Mouse (Mus musculus): ENCODE results near the gene Fmo5.

Gene Fmo5

DNA sequence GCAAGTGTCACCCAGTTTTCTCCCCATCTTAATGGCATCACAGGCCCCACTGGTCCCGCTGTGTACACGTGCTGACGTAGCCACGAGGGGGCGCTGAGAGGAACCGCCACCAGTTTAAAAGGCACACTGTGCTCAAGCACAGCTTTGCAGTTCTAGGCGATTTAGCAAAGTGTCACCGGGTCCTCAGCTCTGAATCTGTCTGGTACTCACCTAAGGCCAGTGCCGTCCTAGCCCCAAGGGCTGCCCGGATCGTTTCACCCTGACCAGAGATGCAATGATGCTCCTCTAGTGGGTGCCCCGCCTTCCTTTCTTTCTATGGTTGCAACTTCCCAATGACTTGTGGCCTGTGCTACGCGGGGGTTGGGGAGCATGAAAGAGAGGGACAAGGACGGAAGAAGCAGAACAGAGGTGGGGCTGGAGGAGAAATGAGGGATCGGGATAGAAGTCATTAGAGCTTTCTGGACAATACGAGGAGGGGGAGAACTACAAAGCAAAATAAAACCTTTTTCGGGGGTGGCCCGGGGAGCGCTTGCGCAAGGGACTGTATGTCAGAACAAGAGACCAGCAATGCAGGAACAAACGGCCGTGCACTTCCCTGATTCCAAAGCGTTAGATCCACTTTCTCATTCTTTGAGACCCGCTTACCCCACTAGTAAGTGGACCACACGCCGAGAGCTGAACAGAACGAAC, 52.2 kb downstream of the Fmo5 start:
- DNase-seq (ENCODE audit: low spot score in 2 of 2): peak; percentile 77 to 91

DNA sequence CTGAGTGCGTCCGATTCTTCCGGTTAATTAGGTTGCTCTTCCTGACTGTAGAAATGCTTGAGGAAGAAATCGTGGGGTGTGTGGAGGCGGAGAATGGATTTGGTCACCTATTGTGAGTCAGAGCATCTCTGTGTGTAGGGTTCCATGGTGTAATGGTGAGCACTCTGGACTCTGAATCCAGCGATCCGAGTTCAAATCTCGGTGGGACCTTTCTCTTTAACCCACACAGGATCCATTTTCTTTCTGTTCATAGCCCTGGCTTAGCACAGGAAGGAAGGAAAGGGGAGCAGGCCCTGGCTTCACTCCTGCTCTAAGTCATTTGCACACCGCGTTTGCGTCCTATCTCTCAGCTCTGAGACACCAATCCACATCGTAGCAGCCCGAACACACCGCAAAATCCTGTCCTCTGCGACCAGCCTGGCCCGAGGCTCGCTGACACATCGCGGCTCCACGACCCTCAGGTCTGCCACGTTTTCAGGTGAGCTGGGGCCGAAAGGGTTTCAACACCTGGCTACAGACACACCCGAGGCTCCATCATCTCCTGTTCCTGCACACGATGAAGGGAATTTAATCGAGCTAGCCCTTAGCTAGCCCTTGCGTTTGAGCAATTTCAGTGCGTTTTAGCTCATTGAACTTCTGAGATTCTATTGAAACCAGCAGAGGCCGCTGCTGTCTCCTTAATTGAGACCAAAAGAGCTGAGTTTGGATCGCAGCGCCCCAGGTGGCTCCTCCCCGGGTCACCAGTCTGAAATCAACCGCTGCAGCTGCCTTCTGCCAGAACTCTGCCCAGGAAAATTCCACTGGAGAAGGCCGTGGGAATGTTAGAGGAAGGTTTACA, 52.9 kb downstream of the Fmo5 start:
- DNase-seq (ENCODE audit: low spot score in 2 of 2): peak; percentile 44 to 60

DNA sequence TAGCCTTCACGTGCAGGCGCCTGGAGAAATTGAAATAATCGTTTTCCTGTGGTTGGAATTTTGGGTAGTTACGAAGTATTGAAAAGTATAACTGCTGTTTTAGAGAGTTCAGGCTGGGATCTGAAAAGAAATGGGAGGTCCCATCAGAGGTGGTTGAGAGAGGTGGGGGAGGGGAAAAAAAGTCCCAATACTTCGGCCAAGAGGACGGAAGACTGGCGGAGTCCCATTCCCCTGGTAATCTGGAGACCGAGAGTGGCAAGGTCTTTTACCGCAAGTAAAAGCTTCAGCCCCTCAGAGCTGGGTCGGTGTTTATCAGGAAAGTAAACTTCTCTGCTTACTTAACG, 53.5 kb downstream of the Fmo5 start:
- no peak for DNase-seq (ENCODE audit: low spot score in 2 of 2)

DNA sequence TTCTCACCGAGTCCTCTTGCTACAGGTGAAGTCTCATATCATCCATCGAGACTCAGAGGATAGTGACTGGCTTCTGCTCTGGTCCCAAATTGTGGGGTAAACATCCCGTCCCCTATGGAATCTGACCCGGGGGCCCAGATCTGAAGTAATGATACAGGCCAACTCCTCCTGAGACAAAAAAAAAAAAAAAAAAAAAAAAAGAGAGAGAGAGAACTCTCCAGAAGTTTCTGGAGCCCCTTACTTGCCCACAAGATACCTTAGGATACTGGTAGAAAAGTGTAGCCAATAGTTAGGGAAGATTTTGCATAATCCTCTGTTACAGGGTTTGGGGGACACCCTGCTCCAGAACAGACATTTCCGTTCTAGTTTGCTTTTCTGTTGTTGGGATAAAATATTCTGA, 54.0 kb downstream of the Fmo5 start:
- no peak for DNase-seq (ENCODE audit: low spot score in 2 of 2)

DNA sequence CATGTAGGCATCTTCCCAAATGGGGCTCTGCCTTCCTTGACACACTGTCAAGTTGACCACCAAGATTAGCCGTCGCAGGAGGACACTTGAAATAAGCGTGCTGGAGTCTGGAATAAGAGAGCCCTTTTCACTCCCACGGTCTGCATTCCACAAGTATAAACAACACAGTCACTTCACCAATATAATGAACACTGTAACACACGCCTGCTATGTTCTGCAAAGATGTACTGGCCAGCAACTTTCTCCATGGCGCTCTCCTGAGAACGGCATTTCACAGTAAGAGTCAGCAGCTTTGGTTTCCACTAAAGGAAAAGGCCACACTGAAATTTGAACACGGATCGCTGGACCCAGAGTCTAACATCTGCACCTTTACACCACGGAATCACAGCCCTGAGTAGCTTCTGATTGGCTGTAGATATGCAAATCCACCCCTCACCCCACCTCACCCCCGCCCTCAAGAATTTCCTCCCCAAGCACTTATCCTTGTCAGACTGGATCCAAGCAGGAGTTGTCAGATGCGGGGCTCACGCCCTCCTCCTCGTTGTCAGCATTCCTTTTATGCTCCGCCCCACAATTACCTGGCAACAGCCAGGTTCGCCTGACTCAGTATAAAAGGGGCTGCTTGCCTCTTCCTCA, 55.1 kb downstream of the Fmo5 start:
- DNase-seq (ENCODE audit: low spot score in 2 of 2): no peak

- no peak for DNase-seq (ENCODE audit: low spot score in 2 of 2)
Observed at GRCm38 (mm10) chr3:97686372-97687117, 57.9 kb downstream of the Fmo5 start.

- no peak for DNase-seq (ENCODE audit: low spot score in 2 of 2)
Observed at GRCm38 (mm10) chr3:97689289-97689688, 60.7 kb downstream of the Fmo5 start.

GRCm38 (mm10) chr3:97690590-97690989, 62.0 kb downstream of the Fmo5 start:
- no peak for DNase-seq (ENCODE audit: low spot score in 2 of 2)

DNA sequence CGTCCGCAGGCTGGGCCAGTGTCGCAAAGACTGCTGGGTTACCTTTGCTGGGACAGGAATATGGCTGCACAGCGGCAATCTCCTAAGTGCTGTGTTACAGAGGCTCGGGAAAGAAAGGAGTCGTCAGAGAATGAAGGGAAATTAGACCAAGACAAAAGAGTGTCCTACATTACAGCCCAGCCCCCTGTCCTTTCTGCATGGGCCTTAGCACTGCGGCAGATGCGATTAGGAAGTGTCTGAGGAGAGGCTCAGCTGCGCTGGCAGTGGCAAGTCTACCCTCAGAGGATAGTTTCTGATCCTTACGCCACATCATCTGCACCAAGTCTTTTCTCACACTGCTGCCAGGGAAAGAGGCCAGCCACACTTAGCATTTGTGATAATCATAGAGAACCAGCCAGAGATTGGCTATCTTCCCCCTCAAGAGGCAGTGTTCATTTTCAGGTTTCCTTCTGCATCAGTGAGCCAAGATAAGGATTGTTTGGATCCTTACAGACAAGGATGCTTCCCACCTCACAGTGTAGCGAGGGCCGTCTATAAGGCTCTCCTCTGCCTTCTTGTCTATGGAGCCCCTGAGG, 62.9 kb downstream of the Fmo5 start:
- DNase-seq (ENCODE audit: low spot score in 2 of 2): no peak

DNA sequence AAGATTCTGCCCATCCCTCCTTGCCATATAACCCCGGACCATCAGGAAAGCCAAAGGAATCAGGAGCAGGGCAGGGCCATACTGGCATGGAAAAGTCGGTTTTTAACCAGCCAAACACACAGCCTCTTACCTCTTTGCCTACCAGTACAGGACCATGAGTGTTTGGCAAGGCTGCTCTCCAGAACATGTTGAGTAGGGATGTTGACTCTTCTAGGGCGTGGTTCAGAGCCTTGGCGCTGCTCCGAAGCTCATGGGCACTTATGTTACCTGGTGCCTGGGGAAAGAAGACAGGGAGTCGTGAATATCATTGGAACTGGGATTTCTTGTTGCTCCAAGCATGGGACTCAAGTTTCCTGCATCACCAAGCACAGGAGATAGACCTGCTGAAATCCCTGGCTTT, 65.2 kb downstream of the Fmo5 start:
- no peak for DNase-seq (ENCODE audit: low spot score in 2 of 2)

GRCm38 (mm10) chr3:97696866-97697265, 68.3 kb downstream of the Fmo5 start:
- DNase-seq (ENCODE audit: low spot score in 2 of 2): no peak

DNA sequence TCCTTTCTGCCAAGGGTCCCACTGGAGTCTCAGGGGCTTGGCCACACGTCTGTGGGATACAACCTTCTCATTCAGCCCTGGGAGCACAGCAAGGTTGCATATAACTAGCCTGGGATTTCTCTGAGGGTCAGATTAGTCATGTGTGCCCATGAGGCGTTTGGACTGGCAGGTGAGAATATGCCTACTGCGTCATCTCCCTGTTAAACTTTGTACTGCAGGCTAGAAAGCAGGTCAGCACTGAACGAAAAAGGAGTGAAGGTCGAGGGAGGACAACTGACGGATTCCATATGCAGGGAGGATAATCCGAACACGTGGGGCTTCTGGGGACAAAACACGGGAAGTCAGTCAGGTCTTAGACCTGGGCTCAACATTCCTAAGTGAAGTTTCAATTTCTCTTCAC, 68.7 kb downstream of the Fmo5 start:
- DNase-seq (ENCODE audit: low spot score in 2 of 2): no peak

DNA sequence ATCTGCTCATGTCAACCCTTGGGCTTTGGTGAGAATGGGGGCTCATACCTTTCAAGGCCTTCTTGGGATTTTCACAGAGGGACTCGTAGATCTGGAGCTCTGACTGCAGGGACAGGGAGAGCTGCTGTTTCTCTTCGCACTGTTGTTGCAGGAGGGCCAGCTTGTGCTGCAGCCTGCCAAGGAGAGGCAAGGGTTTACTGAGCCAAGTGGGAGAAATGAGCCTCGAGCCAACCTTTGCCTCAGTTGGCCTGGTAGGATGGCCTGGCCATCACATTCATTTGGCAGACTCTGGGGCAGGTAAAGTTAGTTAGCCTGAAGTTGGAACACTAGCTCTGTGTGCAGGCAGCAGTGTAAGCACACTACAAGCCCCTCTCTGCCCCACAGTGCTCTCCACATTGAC, 70.5 kb downstream of the Fmo5 start:
- no peak for DNase-seq (ENCODE audit: low spot score in 2 of 2)

DNA sequence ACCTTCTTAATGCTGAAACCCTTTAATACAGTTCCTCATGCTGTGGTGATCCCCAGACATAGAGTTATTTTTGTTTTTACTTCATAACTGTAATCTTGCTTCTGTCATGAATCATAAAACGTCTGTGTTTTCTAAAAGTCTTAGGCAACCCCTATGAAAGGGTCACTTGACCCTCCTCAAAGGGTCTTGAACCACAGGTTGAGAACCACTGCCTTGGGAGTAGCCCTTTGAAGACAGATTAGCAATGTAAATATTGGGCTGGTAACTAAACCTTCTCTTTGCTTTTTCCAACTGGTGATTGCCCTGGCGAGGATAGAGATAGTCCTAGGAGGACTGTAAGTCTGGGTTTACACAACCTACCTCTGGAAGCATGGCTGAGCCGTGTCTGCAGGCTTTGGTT, 72.6 kb downstream of the Fmo5 start:
- DNase-seq (ENCODE audit: low spot score in 2 of 2): no peak

- DNase-seq (ENCODE audit: low spot score in 2 of 2): no peak
Observed at GRCm38 (mm10) chr3:97702448-97703080, 74.0 kb downstream of the Fmo5 start.
